Mouse (Mus musculus): ENCODE results near the gene Eef2kmt. TPM values are rescaled to one million over a fixed set of nuclear protein-coding genes. Genes with fewer than 3 reads are reported as not detected.
A peak's percentile ranks its signal among the peaks of the same experiment; 100 is the strongest.

The Eef2kmt gene
- polyA plus RNA-seq (2014; fragmentation: Nextera tagmentation; extraction: Ambion mirVana), result 31.5 and 31.6 TPM in 2 replicates

- Histone ChIP-seq H3K4me2 (peak within 1 kb of the TSS; percentile 85), H3K27me3 (replicated peaks; ENCODE audit: control insufficient read depth, insufficient read depth, low read length) (no peaks in the 10 kb centered on the region), H3K27ac (ENCODE audit: low read depth, low read length) (peak within 1 kb of the TSS; percentile 71), H3K9me3 (ENCODE audit: control insufficient read depth, low read length) (no peaks in the 10 kb centered on the region), H3K36me3 (ENCODE audit: control insufficient read depth, insufficient read depth, low read length) (no peaks in the 10 kb centered on the region; the same call in 1 of the 2 replicates), H3K9ac (ENCODE audit: low read depth, low read length) (peak within 1 kb of the TSS; percentile 76), H3K4me3 (ENCODE audit: low read depth, low read length) (peak within 1 kb of the TSS; percentile 70), H3K4me1 (replicated peaks; ENCODE audit: control insufficient read depth, insufficient read depth, low read length) (peaks cover 17% of the 10 kb centered on the region)
- DNase-seq (ENCODE audit: low spot score) (peak; percentile 99), ATAC-seq (replicated peaks; ENCODE audit: low FRiP score) (peak; percentile 94)
- WGBS, result 2% methylated on average over 57 of the region's 57 CpGs
Observed at GRCm38 (mm10) chr16:5255779-5256496, at the start of gene Eef2kmt. Gene Eef2kmt, minus strand, starts transcription at chr16:5255983.

GRCm38 (mm10) chr16:5295238-5295637 lies 39.5 kb upstream of the Eef2kmt start:
- no peaks in the 10 kb centered on the region for H3K36me3 ChIP-seq (ENCODE audit: control insufficient read depth, insufficient read depth, low read length)
- WGBS, result 68% methylated on average over 5 of the region's 5 CpGs
- no peak overlapping the region for H3K4me2 ChIP-seq
- no peaks in the 10 kb centered on the region for H3K9me3 ChIP-seq (ENCODE audit: control insufficient read depth, low read length)
- no peaks in the 10 kb centered on the region for H3K4me1 ChIP-seq (replicated peaks; ENCODE audit: control insufficient read depth, insufficient read depth, low read length)
- H3K27me3 ChIP-seq (replicated peaks; ENCODE audit: control insufficient read depth, insufficient read depth, low read length), result no peaks in the 10 kb centered on the region
- no peak overlapping the region for H3K9ac ChIP-seq (ENCODE audit: low read depth, low read length)
- ATAC-seq (replicated peaks; ENCODE audit: low FRiP score) (no peak), DNase-seq (ENCODE audit: low spot score) (no peak)
- no peak overlapping the region for H3K27ac ChIP-seq (ENCODE audit: low read depth, low read length)
- H3K4me3 ChIP-seq (ENCODE audit: low read depth, low read length), result no peak overlapping the region

GRCm38 (mm10) chr16:5285376-5285775 lies 29.6 kb upstream of the Eef2kmt start:
- Histone ChIP-seq H3K4me3 (ENCODE audit: low read depth, low read length) (no peak overlapping the region), H3K4me1 (replicated peaks; ENCODE audit: control insufficient read depth, insufficient read depth, low read length) (no peaks in the 10 kb centered on the region), H3K36me3 (ENCODE audit: control insufficient read depth, insufficient read depth, low read length) (no peaks in the 10 kb centered on the region), H3K4me2 (no peak overlapping the region), H3K9ac (ENCODE audit: low read depth, low read length) (no peak overlapping the region), H3K27ac (ENCODE audit: low read depth, low read length) (no peak overlapping the region), H3K27me3 (replicated peaks; ENCODE audit: control insufficient read depth, insufficient read depth, low read length) (no peaks in the 10 kb centered on the region), H3K9me3 (ENCODE audit: control insufficient read depth, low read length) (no peaks in the 10 kb centered on the region)
- DNase-seq (ENCODE audit: low spot score) (no peak), ATAC-seq (replicated peaks; ENCODE audit: low FRiP score) (no peak)
- WGBS, result 55% methylated on average over 3 of the region's 3 CpGs

GRCm38 (mm10) chr16:5282686-5283085 lies 26.9 kb upstream of the Eef2kmt start:
- Histone ChIP-seq H3K9me3 (ENCODE audit: control insufficient read depth, low read length) (no peaks in the 10 kb centered on the region), H3K36me3 (ENCODE audit: control insufficient read depth, insufficient read depth, low read length) (no peaks in the 10 kb centered on the region), H3K4me2 (no peak overlapping the region), H3K9ac (ENCODE audit: low read depth, low read length) (no peak overlapping the region), H3K4me1 (replicated peaks; ENCODE audit: control insufficient read depth, insufficient read depth, low read length) (no peaks in the 10 kb centered on the region), H3K4me3 (ENCODE audit: low read depth, low read length) (no peak overlapping the region), H3K27me3 (replicated peaks; ENCODE audit: control insufficient read depth, insufficient read depth, low read length) (no peaks in the 10 kb centered on the region), H3K27ac (ENCODE audit: low read depth, low read length) (no peak overlapping the region)
- 75% methylated on average over 9 of the region's 9 CpGs for WGBS
- DNase-seq (ENCODE audit: low spot score) (no peak), ATAC-seq (replicated peaks; ENCODE audit: low FRiP score) (no peak)

- no peak overlapping the region for H3K9ac ChIP-seq (ENCODE audit: low read depth, low read length)
- no peak overlapping the region for H3K4me3 ChIP-seq (ENCODE audit: low read depth, low read length)
- H3K9me3 ChIP-seq (ENCODE audit: control insufficient read depth, low read length), result no peaks in the 10 kb centered on the region
- no peak for DNase-seq (ENCODE audit: low spot score)
- no peak overlapping the region for H3K4me2 ChIP-seq
- no peak for ATAC-seq (replicated peaks; ENCODE audit: low FRiP score)
- no peaks in the 10 kb centered on the region for H3K4me1 ChIP-seq (replicated peaks; ENCODE audit: control insufficient read depth, insufficient read depth, low read length)
- H3K27me3 ChIP-seq (replicated peaks; ENCODE audit: control insufficient read depth, insufficient read depth, low read length), result no peaks in the 10 kb centered on the region
- WGBS, result 78% methylated on average over 5 of the region's 5 CpGs
- H3K27ac ChIP-seq (ENCODE audit: low read depth, low read length), result no peak overlapping the region
- H3K36me3 ChIP-seq (ENCODE audit: control insufficient read depth, insufficient read depth, low read length), result no peaks in the 10 kb centered on the region
Observed at GRCm38 (mm10) chr16:5279571-5280222, 23.9 kb upstream of the Eef2kmt start.

GRCm38 (mm10) chr16:5272371-5272770 lies 16.6 kb upstream of the Eef2kmt start:
- no peak overlapping the region for H3K27ac ChIP-seq (ENCODE audit: low read depth, low read length)
- ATAC-seq (replicated peaks; ENCODE audit: low FRiP score) (no peak), DNase-seq (ENCODE audit: low spot score) (no peak)
- no peaks in the 10 kb centered on the region for H3K9me3 ChIP-seq (ENCODE audit: control insufficient read depth, low read length)
- H3K4me2 ChIP-seq, result no peak overlapping the region
- no peaks in the 10 kb centered on the region for H3K36me3 ChIP-seq (ENCODE audit: control insufficient read depth, insufficient read depth, low read length)
- H3K9ac ChIP-seq (ENCODE audit: low read depth, low read length), result no peak overlapping the region
- H3K4me1 ChIP-seq (replicated peaks; ENCODE audit: control insufficient read depth, insufficient read depth, low read length), result no peaks in the 10 kb centered on the region
- no peaks in the 10 kb centered on the region for H3K27me3 ChIP-seq (replicated peaks; ENCODE audit: control insufficient read depth, insufficient read depth, low read length)
- WGBS, result 69% methylated on average over 3 of the region's 3 CpGs
- H3K4me3 ChIP-seq (ENCODE audit: low read depth, low read length), result no peak overlapping the region

- DNase-seq (ENCODE audit: low spot score), result no peak
- Histone ChIP-seq H3K9ac (ENCODE audit: low read depth, low read length) (no peak overlapping the region), H3K4me1 (replicated peaks; ENCODE audit: control insufficient read depth, insufficient read depth, low read length) (no peaks in the 10 kb centered on the region), H3K9me3 (ENCODE audit: control insufficient read depth, low read length) (no peaks in the 10 kb centered on the region), H3K27me3 (replicated peaks; ENCODE audit: control insufficient read depth, insufficient read depth, low read length) (no peaks in the 10 kb centered on the region), H3K4me2 (no peak overlapping the region), H3K4me3 (ENCODE audit: low read depth, low read length) (no peak overlapping the region), H3K36me3 (ENCODE audit: control insufficient read depth, insufficient read depth, low read length) (no peaks in the 10 kb centered on the region), H3K27ac (ENCODE audit: low read depth, low read length) (no peak overlapping the region)
- ATAC-seq (replicated peaks; ENCODE audit: low FRiP score), result no peak
- WGBS, result 79% methylated on average over 4 of the region's 4 CpGs
Observed at GRCm38 (mm10) chr16:5271411-5272035, 15.7 kb upstream of the Eef2kmt start.

GRCm38 (mm10) chr16:5263926-5264325 lies 8.1 kb upstream of the Eef2kmt start:
- Histone ChIP-seq H3K4me1 (replicated peaks; ENCODE audit: control insufficient read depth, insufficient read depth, low read length) (no peaks in the 10 kb centered on the region), H3K4me3 (ENCODE audit: low read depth, low read length) (no peak overlapping the region), H3K9ac (ENCODE audit: low read depth, low read length) (no peak overlapping the region), H3K36me3 (ENCODE audit: control insufficient read depth, insufficient read depth, low read length) (no peaks in the 10 kb centered on the region), H3K27ac (ENCODE audit: low read depth, low read length) (no peak overlapping the region), H3K9me3 (ENCODE audit: control insufficient read depth, low read length) (no peaks in the 10 kb centered on the region), H3K4me2 (no peak overlapping the region), H3K27me3 (replicated peaks; ENCODE audit: control insufficient read depth, insufficient read depth, low read length) (no peaks in the 10 kb centered on the region)
- no peak for DNase-seq (ENCODE audit: low spot score)
- WGBS, result 79% methylated on average over 7 of the region's 7 CpGs
- no peak for ATAC-seq (replicated peaks; ENCODE audit: low FRiP score)
